Mouse (Mus musculus): ENCODE measurements around the gene Cyp2j6. TPM values are rescaled to one million over a fixed set of nuclear protein-coding genes. Genes with fewer than 3 reads are reported as not detected.
"Not testable (repeated sequence)": the region's sequence is repeated elsewhere in the genome, so short reads cannot be mapped to it uniquely, and the experiment has no call there.

Cyp2j6 gene
- 1 to 10 TPM in 1 of 2 experiments, under 1 TPM in 1; 0.87 to 1.6 TPM for total RNA-seq (2021)
- long read RNA-seq, experiment 1, partial matches to known transcripts: 0 of 1 reads
- long read RNA-seq, experiment 1, other reads (novel, unspliced or antisense): 0 of 1 reads
- long read RNA-seq, experiment 2, partial matches to known transcripts: 0 of 2 reads
- long read RNA-seq, experiment 2, other reads (novel, unspliced or antisense): 0 of 2 reads

GRCm38 (mm10) chr4:96553133-96553819 is at the start of gene Cyp2j6:
Gene Cyp2j6, minus strand, starts transcription at chr4:96553661.
- H3K27ac ChIP-seq: peak within 1 kb of the TSS; percentile 80
- intact Hi-C loops (cut with DNase I): no loop called here
- H3K4me3 ChIP-seq: peak within 1 kb of the TSS; percentile 83

GRCm38 (mm10) chr4:96591791-96592150 is 38.3 kb upstream of the Cyp2j6 start:
- H3K4me3 ChIP-seq: peak overlapping the region; percentile 70
- peak; percentile 75 for DNase-seq
- TF ChIP-seq CTCF (IDR thresholded peaks at IDR 0.05): no peak
- H3K27ac ChIP-seq: peak overlapping the region; percentile 84
- intact Hi-C loops (cut with DNase I): no loop called here

More at GRCm38 (mm10) chr4:96553133-96553819, at the start of gene Cyp2j6:
- DNase-seq: peak; percentile 46
- TF ChIP-seq CTCF (IDR thresholded peaks at IDR 0.05): no peak

- H3K4me3 ChIP-seq: peak within 1 kb of the TSS; percentile 70
- H3K27ac ChIP-seq: peak within 1 kb of the TSS; percentile 84
- intact Hi-C loops (cut with DNase I): no loop called here
- no peak for TF ChIP-seq CTCF (IDR thresholded peaks at IDR 0.05)
- peak; percentile 74 for DNase-seq
Observed at GRCm38 (mm10) chr4:96590911-96591790, 37.7 kb upstream of the Cyp2j6 start, which contains the start of gene Cyp2j9. Gene Cyp2j9, minus strand, starts transcription at chr4:96591578.

GRCm38 (mm10) chr4:96581425-96582088 is 28.1 kb upstream of the Cyp2j6 start:
- DNase-seq: no peak
- H3K4me3 ChIP-seq: no peak overlapping the region
- intact Hi-C loops (cut with DNase I): no loop called here
- no peak for TF ChIP-seq CTCF (IDR thresholded peaks at IDR 0.05)
- no peak overlapping the region for H3K27ac ChIP-seq

- H3K27ac ChIP-seq; intact Hi-C loops (cut with DNase I); DNase-seq; H3K4me3 ChIP-seq: not testable (repeated sequence)
Observed at GRCm38 (mm10) chr4:96580351-96580750, 26.9 kb upstream of the Cyp2j6 start.

- Histone ChIP-seq H3K4me3 (no peak overlapping the region), H3K27ac (no peak overlapping the region)
- intact Hi-C loops (cut with DNase I): no loop called here
- no peak for TF ChIP-seq CTCF (IDR thresholded peaks at IDR 0.05)
- DNase-seq: no peak
Observed at GRCm38 (mm10) chr4:96569442-96569841, 16.0 kb upstream of the Cyp2j6 start.

GRCm38 (mm10) chr4:96567988-96568387 is 14.5 kb upstream of the Cyp2j6 start:
- DNase-seq: no peak
- Histone ChIP-seq H3K4me3 (no peak overlapping the region), H3K27ac (no peak overlapping the region)
- TF ChIP-seq CTCF (IDR thresholded peaks at IDR 0.05): no peak
- intact Hi-C loops (cut with DNase I): no loop called here

GRCm38 (mm10) chr4:96565808-96566207 is 12.3 kb upstream of the Cyp2j6 start:
- Histone ChIP-seq H3K4me3 (no peak overlapping the region), H3K27ac (no peak overlapping the region)
- DNase-seq: no peak
- no peak for TF ChIP-seq CTCF (IDR thresholded peaks at IDR 0.05)
- intact Hi-C loops (cut with DNase I): no loop called here

- intact Hi-C loops (cut with DNase I): no loop called here
- H3K27ac ChIP-seq: no peak overlapping the region
- TF ChIP-seq CTCF (IDR thresholded peaks at IDR 0.05): no peak
- no peak for DNase-seq
- H3K4me3 ChIP-seq: no peak overlapping the region
Observed at GRCm38 (mm10) chr4:96560464-96560863, 7.0 kb upstream of the Cyp2j6 start.

- TF ChIP-seq CTCF (IDR thresholded peaks at IDR 0.05): no peak
- DNase-seq: no peak
- Histone ChIP-seq H3K27ac (no peak overlapping the region), H3K4me3 (no peak overlapping the region)
- intact Hi-C loops (cut with DNase I): no loop called here
Observed at GRCm38 (mm10) chr4:96559781-96560180, 6.3 kb upstream of the Cyp2j6 start.

GRCm38 (mm10) chr4:96551619-96552018 is 1.8 kb downstream of the Cyp2j6 start:
- intact Hi-C loops (cut with DNase I): no loop called here
- DNase-seq: no peak
- no peak overlapping the region for H3K27ac ChIP-seq
- TF ChIP-seq CTCF (IDR thresholded peaks at IDR 0.05): no peak
- peak overlapping the region; percentile 83; the same call in 1 of the 2 replicates for H3K4me3 ChIP-seq

- intact Hi-C loops (cut with DNase I): no loop called here
- TF ChIP-seq CTCF (IDR thresholded peaks at IDR 0.05): no peak
- no peak overlapping the region for H3K4me3 ChIP-seq
- no peak for DNase-seq
- no peak overlapping the region for H3K27ac ChIP-seq
Observed at GRCm38 (mm10) chr4:96545976-96546375, 7.5 kb downstream of the Cyp2j6 start.
